Mouse (Mus musculus) common myeloid progenitor, adult 5-6 weeks (primary cell): ENCODE data around the gene Katnbl1. TPM values are rescaled to one million over a fixed set of nuclear protein-coding genes. Genes with fewer than 3 reads are reported as not detected.
"Not testable (repeated sequence)": the region's sequence is repeated elsewhere in the genome, so short reads cannot be mapped to it uniquely, and the experiment has no call there.

Source experiments
- ATAC-seq: replicated peaks from 2 replicates; pipeline ENCODE4 v1.8.0; 2016; ENCODE audit warnings: low read depth, mild to moderate bottlenecking, moderate TSS enrichment, inconsistent platforms; ENCODE audit not compliant: poor library complexity, severe bottlenecking
- total RNA-seq: library from RNA; stranded (forward); fragments of 200-1000, 187-1606 nt; gene quantifications from 2 replicates; pipeline ENCODE4 v1.2.3, GENCODE M21; 2017

The Katnbl1 gene
- total RNA-seq, 1 experiment from 2014 or later = 22.9 TPM

DNA sequence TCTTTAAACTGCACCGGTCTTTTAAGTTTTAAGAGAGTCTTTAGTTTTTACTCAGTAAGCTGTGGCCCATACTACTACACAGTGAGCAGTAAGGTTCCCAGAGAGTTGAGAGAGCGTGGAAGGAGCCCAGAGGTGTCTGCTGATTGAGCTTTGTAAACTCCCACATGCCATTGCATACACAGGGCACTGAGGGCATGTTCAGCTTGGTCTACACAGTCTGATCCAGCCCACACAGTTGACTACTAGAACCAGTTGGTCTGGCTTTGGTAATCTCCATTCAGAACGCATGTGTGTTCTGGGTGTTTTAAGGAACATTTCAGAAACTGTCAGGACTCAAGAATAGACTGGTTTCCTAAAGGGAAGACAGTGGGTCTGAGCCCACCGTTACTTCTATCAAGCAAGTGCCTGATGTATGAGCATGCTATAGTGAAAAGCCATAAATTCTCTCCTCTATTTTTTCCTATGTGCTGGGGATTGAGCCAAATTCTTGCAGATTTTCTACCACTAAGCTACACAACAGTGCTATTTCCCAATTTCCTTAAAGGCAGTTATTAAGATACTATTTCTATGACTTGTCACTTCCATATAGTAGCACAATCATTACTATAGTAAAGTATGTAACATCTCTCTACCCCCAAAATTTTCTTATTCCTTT, 12.5 kb downstream of the Katnbl1 start:
- peak; percentile 24; the same call in 1 of the 2 replicates for ATAC-seq

DNA sequence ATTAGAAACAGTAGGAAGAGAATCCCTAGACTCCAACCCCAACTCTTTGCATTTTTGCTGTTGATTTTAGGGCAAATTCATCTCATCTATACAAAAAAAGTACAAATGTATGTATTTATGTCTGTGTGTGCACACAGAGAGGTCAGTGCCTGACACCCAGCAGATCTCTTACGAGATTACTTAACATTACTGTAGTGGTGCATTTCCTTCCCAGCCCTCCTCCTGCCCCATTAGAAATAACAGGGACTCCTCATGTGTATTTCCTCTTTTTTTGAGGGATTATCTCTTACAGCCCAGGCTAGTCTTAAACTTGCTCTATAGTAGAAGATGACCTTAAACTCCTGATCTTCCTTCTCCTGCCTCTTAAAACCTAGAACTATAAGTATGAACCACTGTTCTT, 13.7 kb downstream of the Katnbl1 start:
- no peak; the same call in 1 of the 2 replicates for ATAC-seq

DNA sequence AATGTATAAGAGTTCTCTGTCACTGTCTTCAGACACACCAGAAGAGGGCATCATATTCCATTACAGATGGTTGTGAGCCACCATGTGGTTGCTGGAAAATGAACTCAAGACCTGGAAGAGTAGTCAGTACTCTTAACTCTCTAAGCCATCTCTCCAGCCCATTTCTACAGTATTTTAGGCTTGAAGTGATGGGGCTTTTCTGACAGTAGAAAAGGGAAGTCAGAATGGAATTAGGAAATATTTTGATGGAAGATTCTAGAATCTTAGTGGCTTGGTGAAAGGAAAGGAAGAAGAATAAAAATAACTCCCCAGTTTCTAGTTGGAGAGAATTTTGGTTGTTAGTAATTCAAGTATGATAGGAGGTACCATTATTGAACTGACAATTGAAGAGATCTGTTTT, 14.9 kb downstream of the Katnbl1 start:
- peak; percentile 37 for ATAC-seq

DNA sequence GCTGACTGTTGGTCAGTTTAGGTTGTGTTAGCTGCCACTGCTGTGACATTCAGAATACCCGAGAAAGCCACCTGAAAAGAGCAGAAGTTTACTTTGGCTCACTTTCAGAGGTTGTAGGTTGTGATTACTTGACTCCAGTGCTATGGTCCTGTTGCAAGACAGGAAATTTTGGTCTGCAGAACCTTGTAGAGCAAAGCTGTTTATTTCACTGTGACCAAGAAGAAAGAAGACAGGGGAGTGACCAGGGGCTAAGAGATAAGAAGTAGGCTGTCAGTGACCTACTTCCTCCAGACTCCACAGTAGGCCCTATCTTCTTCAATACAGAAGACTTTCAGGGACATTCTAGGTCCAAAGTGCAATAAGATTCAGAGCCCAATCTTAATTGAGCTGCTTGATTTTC, 17.6 kb downstream of the Katnbl1 start:
- peak; percentile 86 for ATAC-seq

DNA sequence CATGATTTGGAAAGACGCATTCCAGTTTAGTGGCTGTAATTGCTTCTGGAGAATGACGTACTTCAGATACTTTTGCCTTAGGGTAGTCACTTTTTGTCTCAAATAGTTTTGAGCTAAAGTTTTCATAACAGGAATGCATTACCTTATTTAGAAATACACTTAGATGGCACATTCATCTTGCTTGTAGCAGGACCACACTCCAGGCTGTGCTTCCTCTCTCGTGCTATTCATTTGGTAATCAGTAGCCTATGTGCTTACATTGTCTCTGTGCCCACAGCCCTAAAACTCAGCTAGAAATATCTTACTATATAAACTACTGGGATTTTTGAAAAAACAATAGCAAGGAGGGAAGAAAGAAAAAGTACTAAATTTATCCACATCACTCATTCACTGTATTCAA, 28.0 kb downstream of the Katnbl1 start:
- no peak for ATAC-seq

DNA sequence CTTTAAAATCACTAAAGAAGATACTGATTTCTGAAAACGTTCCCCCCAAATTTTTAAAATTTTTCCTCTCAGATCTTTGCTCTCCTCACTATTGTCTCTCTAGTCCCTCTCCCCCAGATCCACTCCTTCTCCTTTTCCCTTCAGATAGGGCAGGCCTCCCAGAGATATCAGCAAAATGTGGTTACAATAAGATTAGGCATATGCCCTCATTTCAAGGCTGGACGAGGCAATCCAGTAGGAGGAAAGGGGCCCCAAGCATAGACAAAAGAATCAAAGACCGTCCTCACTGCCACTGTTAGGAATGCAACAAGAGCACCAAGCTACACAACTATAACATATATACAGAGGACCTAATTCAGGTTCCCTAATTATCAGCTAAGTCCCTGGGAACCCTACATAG, 46.3 kb downstream of the Katnbl1 start:
- ATAC-seq = no peak

DNA sequence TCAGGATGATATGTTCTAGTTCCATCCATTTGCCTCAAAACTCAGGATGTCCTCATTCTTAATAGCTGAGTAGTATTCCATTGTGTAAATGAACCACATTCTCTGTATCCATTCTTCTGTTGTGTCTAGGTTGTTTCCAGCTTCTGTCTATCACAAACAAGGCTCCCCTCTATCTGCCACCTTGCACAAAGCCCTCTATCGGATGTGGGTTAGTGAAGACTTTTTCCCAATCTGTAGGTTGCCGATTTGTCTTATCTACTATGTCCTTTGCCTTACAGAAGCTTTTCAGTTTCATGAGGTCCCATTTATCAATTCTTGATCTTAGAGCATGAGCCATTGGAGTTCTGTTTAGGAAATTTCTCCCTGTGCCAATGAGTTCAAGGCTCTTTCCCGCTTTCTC, 49.5 kb downstream of the Katnbl1 start:
- ATAC-seq = not testable (repeated sequence)

DNA sequence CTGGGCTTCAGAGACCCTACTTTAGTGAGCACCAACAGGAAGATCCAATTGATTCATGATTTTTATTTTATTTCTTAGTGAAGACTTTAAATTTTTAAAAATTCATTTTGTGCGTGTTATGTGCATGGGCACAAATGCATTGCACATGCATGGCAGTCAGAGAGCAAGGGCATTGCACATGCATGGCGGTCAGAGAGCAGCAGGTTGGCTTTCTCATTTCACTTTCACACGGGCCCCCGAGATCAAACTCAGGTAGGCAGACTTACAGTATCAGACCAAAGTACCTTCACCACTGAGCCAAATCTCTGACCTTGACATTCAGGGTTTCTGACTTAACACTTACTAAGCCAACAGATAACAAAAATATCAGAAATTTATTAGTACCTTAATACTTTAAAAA, 50.7 kb downstream of the Katnbl1 start:
- ATAC-seq = no peak

DNA sequence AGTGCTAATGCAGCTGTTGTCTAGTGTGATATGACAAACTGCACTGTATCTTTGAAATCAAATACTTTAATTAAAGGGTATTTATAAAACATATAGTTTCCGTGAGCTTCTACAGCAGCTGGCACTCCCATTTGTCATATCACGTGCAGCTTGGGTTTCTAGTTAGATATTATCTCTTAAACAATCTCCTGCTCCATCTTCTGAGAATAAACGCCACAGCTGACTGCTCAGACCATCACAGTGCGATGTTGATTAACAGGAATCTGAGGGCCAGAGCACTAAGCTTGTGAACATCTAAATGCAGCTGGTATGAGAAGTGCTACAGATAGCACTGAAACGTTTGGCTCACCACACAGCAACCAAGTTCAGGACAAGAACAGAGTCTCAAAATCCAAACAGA, 51.4 kb downstream of the Katnbl1 start:
- ATAC-seq = no peak

DNA sequence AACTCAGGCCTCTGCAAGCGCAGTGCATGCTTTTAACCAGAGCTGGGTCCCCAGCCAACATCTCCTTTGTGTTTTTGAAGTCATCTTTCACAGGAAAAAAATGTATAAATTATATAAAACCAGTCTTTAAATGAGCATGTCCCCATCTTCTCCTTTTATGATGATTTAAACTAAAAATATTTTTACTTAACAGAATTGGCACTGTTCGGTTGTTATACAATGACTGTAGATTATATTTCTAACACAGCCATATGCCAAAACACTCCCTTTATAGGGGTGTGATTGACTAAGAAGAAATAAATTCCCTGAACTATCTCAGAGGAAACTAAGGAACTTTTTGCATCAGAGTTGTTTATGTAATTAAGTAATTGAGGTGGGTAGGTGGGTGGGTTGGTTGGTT, 53.5 kb downstream of the Katnbl1 start:
- ATAC-seq = no peak

DNA sequence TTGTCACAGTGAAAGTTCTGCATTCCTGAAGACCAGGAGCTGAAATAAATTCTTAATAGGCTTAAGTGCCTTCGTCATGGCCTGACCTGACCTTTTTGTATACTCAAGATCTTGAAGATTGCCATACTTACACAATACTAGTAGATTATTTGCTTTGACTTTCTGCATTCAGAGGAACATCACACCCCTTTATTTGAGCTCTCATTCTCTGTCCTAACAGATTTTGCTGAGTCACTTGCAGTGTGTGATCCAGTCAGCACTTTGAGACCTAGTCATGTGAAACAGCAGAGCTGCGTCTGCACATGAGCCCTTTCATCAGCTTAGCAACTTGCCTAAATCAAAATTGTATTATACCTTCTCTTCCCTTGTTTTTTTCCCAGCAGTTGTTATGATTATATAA, 54.3 kb downstream of the Katnbl1 start:
- 0 out of 2 replicates have a peak, but pooled peaks have one; percentile 36 for ATAC-seq

DNA sequence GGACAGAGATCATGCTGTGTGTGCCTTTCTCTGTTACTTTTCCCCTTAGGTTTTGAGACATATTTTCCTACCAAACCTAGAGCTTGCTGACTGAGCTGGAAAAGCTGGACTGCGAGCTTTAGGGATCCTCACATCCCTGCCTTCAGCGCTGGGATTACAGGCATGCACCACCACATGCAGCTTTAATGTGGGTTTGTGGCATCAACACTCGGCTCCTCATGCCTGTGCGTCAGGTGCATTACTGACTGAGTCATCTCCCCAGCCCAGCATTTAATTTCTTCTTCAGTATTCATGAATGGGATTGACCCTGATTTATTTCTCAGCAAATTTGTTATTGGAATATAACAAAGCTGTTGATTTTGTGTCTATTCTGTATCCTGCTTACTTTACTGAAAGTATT, 57.3 kb downstream of the Katnbl1 start:
- ATAC-seq = no peak

DNA sequence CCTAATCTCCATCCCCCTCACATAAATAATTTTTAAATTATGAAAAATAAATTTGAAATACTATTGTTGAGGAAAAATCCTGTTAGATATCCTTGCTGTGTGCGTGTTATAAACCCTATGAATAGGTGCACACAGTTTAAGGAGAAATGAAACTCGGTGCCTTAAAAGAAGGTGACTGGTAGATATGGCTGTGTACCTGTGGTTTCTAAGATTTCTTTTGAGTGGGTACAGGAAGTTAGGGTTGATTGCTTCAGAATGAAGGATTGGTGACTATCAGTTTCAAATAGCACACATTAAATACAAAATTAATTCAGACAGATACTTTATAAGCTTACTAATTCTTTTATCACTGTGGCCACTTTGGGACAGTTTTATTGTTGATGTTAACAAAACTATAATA, 58.6 kb downstream of the Katnbl1 start:
- no peak for ATAC-seq

DNA sequence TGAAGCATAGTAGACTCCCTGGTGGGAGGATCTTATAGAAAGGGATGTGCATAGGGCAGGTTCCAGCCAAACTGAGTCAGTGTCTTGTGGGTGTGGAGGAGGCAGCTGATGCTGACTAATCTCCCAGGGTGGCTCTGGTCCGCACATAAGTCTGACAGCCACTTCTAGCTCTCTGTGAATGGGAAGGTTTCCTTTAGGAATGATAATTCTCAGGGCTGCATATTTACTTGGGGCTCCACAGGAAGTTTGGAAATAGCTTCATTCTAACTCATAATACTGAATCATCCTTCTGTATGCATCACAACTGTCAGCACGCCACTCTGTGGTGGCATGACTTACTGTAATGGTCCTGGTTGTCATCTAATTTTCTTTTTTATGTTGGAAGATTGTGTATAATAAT, 64.5 kb downstream of the Katnbl1 start:
- no peak for ATAC-seq

DNA sequence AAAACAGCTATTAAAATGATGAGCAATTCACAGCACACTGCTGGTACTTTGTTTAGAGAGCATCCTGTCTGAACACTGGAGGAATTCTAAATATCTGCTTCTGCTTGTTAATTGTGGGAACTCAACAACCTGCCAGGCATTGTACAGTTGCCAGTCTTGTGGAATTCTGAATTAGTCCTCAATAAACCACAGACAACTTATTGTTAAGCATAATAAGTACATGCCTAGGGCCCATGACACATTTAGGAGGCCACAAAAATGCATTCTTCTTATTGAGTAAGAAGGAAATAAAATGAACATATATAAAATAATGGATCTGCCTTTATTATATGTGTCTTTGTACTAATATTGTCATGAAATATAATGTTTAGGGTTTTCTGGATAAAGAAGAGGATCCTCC, 66.5 kb downstream of the Katnbl1 start:
- ATAC-seq = no peak

DNA sequence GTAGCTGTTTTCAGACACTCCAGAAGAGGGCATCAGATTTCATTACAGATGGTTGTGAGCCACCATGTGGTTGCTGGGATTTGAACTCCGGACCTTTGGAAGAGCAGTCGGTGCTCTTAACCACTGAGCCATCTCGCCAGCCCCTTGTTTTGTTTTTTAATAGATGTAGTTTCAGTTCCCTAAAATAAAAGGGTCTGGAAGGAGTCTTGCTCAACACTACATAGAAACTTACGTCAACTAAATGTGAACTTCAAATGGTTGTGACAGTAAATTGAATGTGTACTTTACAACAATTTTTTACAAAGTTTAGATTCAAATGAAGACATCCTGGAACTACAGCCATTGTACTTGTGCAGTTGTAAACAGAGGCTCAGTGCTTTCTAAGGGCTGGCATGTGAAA, 69.0 kb downstream of the Katnbl1 start:
- peak; percentile 77 for ATAC-seq

DNA sequence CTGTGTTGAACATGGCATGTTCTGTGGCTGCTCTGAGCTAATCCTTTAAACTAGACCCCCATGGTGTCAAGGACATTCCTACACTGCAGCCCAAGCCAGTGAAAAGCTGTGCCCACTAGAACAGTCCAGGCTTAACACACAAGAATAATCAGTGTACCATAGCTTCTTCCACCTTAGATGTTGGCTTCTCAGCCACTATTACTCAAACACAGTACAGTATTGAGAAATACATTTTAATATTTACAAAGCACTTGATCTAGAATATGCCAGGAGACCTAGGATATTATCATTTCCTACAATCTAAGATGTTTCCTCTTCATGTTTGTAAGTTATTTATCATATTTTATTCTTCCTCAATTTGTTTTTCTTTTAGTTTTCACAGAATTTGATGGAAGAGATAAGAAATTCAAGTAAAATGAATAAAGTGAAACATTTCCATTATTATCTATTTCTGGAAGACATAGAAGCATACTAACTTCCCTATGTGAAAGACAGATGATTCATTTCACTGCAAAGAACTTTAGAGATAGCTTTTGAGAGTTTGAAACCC, 69.6 kb downstream of the Katnbl1 start:
- peak; percentile 19; the same call in 1 of the 2 replicates for ATAC-seq

DNA sequence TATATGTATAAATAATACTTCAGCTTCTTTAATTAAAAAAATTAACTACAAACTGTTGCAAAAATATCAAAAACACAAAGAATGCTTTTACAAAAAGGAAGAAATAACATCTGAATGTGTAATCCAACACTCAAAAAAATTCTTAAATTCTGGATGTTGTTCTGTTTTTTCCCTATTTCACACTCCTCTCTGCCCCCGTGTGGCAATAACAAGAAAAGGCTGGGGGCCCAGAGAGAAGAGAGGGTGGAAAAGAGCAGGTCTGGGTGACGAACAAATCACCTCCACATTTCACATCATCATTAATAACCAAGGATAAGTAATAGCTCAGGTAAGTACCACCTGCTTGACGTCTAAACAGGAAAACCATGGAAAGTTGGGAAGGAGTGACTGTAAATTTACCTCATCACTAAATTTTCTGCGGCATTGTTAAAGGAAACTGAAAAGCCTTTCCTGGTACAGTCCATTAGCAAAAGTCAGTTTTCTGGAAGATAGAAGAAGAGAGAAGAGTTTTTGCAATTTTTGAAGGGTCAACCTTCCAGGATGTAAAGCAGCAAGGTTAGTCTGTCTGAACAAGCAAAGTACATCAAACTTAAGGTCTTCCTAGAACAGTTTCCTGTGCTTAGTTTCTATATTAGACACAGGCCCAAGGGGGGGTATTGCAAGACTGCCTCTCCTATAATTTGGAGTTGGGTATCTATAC, 70.7 kb downstream of the Katnbl1 start:
- ATAC-seq = peak; percentile 64

DNA sequence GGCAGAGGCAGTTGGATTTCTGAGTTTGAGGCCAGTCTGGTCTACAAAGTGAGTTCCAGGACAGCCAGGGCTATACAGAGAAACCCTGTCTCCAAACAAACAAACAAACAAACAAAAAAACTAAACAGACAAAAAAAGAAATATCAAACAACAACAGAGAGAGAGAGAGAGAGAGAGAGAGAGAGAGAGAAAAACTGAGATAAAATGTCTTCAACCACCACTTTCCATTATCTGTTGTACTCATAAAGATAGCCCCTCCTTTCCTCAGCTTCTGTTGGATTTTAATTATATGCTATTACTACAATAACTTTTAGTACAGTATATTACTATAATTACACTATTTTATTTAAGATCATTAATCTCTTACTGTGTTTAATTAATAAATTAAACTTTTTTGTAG, 73.5 kb downstream of the Katnbl1 start:
- not testable (repeated sequence) for ATAC-seq

DNA sequence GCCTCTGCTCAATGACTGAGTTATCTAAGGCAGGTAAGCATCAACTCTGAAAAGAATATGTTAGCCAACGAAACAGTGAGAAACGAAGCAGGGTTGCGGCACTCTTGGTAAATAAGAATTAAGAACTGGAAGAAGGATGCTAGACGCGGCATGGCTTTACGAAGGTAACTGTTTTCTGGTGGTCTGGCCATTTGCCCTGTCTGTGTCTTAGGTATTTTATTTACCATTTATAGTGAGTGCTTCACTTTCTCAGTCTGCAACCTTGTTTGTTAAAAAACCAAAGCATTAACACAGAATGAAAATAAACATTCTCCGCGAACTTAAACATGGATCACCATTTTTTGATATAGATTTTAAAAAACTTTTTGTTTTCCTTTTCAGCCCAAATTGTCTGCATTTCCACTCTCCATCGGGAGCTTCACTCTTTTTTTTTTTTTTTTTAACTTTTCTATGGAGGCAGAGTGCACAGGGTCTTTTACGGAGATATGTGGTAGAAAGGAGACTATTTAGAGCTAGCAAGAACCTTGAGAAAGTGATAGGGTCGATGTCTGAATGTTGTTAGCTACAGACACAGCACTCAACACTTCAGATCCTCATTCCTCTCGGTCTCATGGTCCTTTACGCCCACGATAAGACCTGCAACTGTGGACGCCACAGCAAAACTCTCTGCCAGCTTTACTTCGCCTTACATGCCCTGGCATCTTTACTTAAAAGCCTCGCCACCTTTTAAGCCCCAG, 75.3 kb downstream of the Katnbl1 start:
- ATAC-seq = no peak
